Mouse (Mus musculus) hindlimb bud, embryonic 11.5 days (tissue): ENCODE results near the gene Extl1.
"Not testable (repeated sequence)": the region's sequence is repeated elsewhere in the genome, so short reads cannot be mapped to it uniquely, and the experiment has no call there.

Source experiments
- DNase-seq: peaks from one replicate; pipeline ENCODE4 v3.0.0-alpha.2; 2012; ENCODE audit warnings: low read depth, low spot score; ENCODE audit errors: extremely low spot score

Extl1 gene

GRCm38 (mm10) chr4:134351329-134352260 is 32.1 kb downstream of the Extl1 start:
- DNase-seq = no peak

- no peak for DNase-seq
Measured at GRCm38 (mm10) chr4:134350641-134351040, 33.0 kb downstream of the Extl1 start.

GRCm38 (mm10) chr4:134349829-134350228 is 33.8 kb downstream of the Extl1 start:
- DNase-seq = no peak

- DNase-seq = no peak
Measured at GRCm38 (mm10) chr4:134348545-134348944, 35.1 kb downstream of the Extl1 start.

GRCm38 (mm10) chr4:134348078-134348477 is 35.6 kb downstream of the Extl1 start:
- no peak for DNase-seq

GRCm38 (mm10) chr4:134345802-134346201 is 37.8 kb downstream of the Extl1 start:
- no peak for DNase-seq

GRCm38 (mm10) chr4:134344620-134345019 is 39.0 kb downstream of the Extl1 start:
- DNase-seq = no peak

- DNase-seq = no peak
Measured at GRCm38 (mm10) chr4:134343071-134344031, 40.3 kb downstream of the Extl1 start, which contains the start of gene Slc30a2. TSS of gene Slc30a2 (plus strand) at chr4:134343181.

GRCm38 (mm10) chr4:134342213-134342779 is 41.4 kb downstream of the Extl1 start:
- no peak for DNase-seq

- not testable (repeated sequence) for DNase-seq
Measured at GRCm38 (mm10) chr4:134341231-134341630, 42.4 kb downstream of the Extl1 start.

- DNase-seq = no peak
Measured at GRCm38 (mm10) chr4:134330281-134330680, 53.4 kb downstream of the Extl1 start.

- no peak for DNase-seq
Measured at GRCm38 (mm10) chr4:134328832-134329231, 54.8 kb downstream of the Extl1 start.

GRCm38 (mm10) chr4:134328151-134328550 is 55.5 kb downstream of the Extl1 start:
- DNase-seq = no peak

- DNase-seq = no peak
Measured at GRCm38 (mm10) chr4:134326859-134327530, 56.7 kb downstream of the Extl1 start.

GRCm38 (mm10) chr4:134324655-134325054 is 59.0 kb downstream of the Extl1 start:
- no peak for DNase-seq

- no peak for DNase-seq
Measured at GRCm38 (mm10) chr4:134321524-134321923, 62.1 kb downstream of the Extl1 start.

- DNase-seq = no peak
Measured at GRCm38 (mm10) chr4:134319674-134320073, 64.0 kb downstream of the Extl1 start.

- DNase-seq = no peak
Measured at GRCm38 (mm10) chr4:134319074-134319473, 64.6 kb downstream of the Extl1 start.

- DNase-seq = no peak
Measured at GRCm38 (mm10) chr4:134316390-134316789, 67.3 kb downstream of the Extl1 start.

GRCm38 (mm10) chr4:134315470-134315869 is 68.2 kb downstream of the Extl1 start:
- no peak for DNase-seq
